Mouse (Mus musculus): Measurements from ENCODE around the gene Dtnb.

- TF ChIP-seq CTCF (IDR thresholded peaks at IDR 0.05; ENCODE audit: low read depth) (no peak), EP300 (IDR thresholded peaks at IDR 0.05; ENCODE audit: low read depth) (no peak)
These were observed 184.0 kb downstream of the Dtnb start for GRCm38 (mm10) chr12:3756216-3756615.

Data from liver, embryonic 14.5 days (tissue).